Mouse (Mus musculus): ENCODE data around the gene Grb10. TPM values are rescaled to one million over a fixed set of nuclear protein-coding genes. Genes with fewer than 3 reads are reported as not detected.

Gene Grb10
- polyA plus RNA-seq, 2 experiments: 43.2 to 91.5 TPM

DNA sequence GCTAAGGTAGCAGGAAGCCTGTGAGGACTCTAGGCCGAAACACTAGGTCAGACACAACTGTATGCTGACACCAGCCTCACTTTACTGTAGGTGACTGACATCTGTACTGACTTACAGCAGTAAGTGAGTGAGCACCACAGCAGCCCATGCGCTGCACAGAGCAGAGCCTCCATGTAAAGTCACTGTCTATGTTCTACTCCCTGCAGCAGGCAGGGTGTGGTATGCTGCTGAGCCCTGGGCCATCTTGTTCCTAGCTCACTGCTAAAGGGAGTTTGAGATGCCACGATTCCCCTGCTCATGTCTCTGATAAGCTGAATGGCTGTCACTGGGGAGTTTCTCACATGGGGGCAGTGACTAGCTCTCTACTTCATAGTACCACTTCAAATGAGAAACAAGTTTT, 72.3 kb downstream of the Grb10 start:
- Histone ChIP-seq H3K36me3 (replicated peaks; ENCODE audit: control insufficient read depth, insufficient read depth, low read depth) (no peaks in the 10 kb centered on the region), H3K4me3 (ENCODE audit: insufficient read depth in 1 of 2, low read depth in 2 of 2, low read length in 2 of 2) (no peak overlapping the region), H3K27me3 (ENCODE audit: control insufficient read depth, insufficient read depth, low read length) (no peaks in the 10 kb centered on the region), H3K9me3 (ENCODE audit: control insufficient read depth, low read length) (no peaks in the 10 kb centered on the region), H3K9ac (replicated peaks) (no peak overlapping the region), H3K4me2 (ENCODE audit: low read depth) (no peak overlapping the region), H3K4me1 (replicated peaks; ENCODE audit: control insufficient read depth in 2 of 2, insufficient read depth in 2 of 2, low read length in 1 of 2) (peaks cover 44 to 50% of the 10 kb centered on the region in 2 experiments), H3K27ac (no peak overlapping the region; the same call in none of the 2 replicates)
- peak in 2 of 3 experiments; percentile 17 to 30 for DNase-seq (ENCODE audit: low read depth in 3 of 3, low spot score in 3 of 3)
- TF ChIP-seq EP300 (IDR thresholded peaks at IDR 0.05; ENCODE audit: low read depth) (no peak), CTCF (IDR thresholded peaks at IDR 0.05; ENCODE audit: low read depth) (no peak)
- peak; percentile 49 for ATAC-seq (ENCODE audit: insufficient read depth)
- 50% methylated on average over 3 of the region's 3 CpGs for WGBS (ENCODE audit: insufficient replicate concordance)

DNA sequence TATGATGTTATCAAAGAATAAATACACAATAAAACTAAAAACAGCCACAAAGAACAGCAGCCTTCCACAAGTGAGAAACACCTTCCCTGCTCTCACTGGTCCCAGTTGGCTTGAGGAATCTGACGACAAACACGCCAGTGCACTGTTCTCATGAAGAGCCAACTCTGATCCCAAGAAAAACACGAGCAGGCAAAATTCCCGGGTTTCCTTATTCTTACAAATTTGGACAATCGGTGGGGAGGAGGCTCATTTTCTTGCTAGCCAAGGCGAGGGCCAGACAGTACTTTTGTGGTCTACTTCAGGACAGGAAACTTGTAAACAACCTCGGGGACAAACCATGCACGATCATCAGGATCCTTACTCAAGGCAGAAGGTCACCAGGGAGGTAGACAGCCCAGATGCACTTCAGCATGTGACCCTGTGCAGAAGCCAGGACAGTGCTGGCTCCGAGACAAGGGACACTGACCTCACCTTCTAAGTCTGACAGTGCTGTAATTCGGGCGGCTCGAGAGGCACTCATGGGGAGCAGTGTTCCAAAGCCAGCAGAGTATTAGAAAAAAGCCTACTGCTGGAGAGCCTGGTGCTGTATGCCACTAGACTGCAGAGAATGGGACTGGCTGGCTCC, 72.9 kb downstream of the Grb10 start:
- H3K4me1 ChIP-seq (replicated peaks; ENCODE audit: control insufficient read depth in 2 of 2, insufficient read depth in 2 of 2, low read length in 1 of 2): peaks cover 44 to 55% of the 10 kb centered on the region in 2 experiments
- no peaks in the 10 kb centered on the region for H3K9me3 ChIP-seq (ENCODE audit: control insufficient read depth, low read length)
- H3K4me2 ChIP-seq (ENCODE audit: low read depth): no peak overlapping the region
- no peaks in the 10 kb centered on the region for H3K36me3 ChIP-seq (replicated peaks; ENCODE audit: control insufficient read depth, insufficient read depth, low read depth)
- no peak overlapping the region for H3K9ac ChIP-seq (replicated peaks)
- no peak overlapping the region for H3K4me3 ChIP-seq (ENCODE audit: insufficient read depth in 1 of 2, low read depth in 2 of 2, low read length in 2 of 2)
- H3K27me3 ChIP-seq (ENCODE audit: control insufficient read depth, insufficient read depth, low read length): no peaks in the 10 kb centered on the region
- ATAC-seq (ENCODE audit: insufficient read depth) (no peak), DNase-seq (ENCODE audit: low read depth in 3 of 3, low spot score in 3 of 3) (no peak)
- TF ChIP-seq CTCF (IDR thresholded peaks at IDR 0.05; ENCODE audit: low read depth) (no peak), EP300 (IDR thresholded peaks at IDR 0.05; ENCODE audit: low read depth) (no peak)
- WGBS (ENCODE audit: insufficient replicate concordance): 74% methylated on average over 12 of the region's 12 CpGs
- H3K27ac ChIP-seq: no peak overlapping the region; the same call in 1 of the 2 replicates

DNA sequence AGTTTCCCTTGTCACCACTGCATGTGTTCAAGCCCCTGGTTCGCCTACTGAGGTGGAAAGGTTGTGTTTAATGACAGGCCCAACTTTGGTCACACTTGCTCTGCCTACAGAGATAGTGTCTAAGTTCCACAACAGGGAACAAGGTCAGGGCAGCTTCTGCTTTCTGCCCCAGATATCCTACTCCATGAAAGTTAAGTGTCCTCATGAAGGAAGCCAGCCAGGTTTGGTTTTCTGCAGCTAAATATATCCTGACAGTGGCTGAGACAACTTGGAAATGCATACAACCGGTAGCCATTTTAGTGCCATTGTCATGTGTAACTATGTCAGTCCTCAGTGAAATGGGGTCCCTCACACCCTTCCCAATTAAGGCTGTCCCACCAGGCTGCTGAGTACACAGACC, 73.8 kb downstream of the Grb10 start:
- no peak for DNase-seq (ENCODE audit: low read depth in 3 of 3, low spot score in 3 of 3)

DNA sequence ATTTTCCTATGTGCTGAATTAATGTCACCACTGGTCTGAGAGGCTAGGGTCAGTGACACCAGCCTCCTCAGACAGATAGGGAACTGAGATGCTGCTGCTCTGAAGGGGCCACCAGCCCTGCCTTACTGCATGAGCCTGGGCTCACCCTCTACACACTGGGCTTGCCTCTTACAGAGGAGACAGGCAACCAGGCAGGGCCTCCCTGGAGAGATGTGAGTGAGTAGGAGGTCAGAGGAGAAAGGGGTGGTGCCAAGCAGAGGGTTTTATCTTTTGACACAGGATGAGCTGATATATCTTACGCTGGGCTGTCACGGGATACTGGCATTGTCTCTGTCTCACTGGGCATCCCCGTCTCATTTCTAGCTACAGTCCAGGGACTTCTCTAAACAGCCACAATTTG, 74.9 kb downstream of the Grb10 start:
- 1% methylated on average over 3 of the region's 3 CpGs for WGBS (ENCODE audit: insufficient replicate concordance)
- H3K27me3 ChIP-seq (ENCODE audit: control insufficient read depth, insufficient read depth, low read length): no peaks in the 10 kb centered on the region
- peak; percentile 56 to 64 (median 61) for DNase-seq (ENCODE audit: low read depth in 3 of 3, low spot score in 3 of 3)
- H3K9ac ChIP-seq (replicated peaks): peak overlapping the region; percentile 45
- H3K27ac ChIP-seq: peak overlapping the region; percentile 49
- H3K4me3 ChIP-seq (ENCODE audit: insufficient read depth in 1 of 2, low read depth in 2 of 2, low read length in 2 of 2): no peak overlapping the region
- H3K9me3 ChIP-seq (ENCODE audit: control insufficient read depth, low read length): no peaks in the 10 kb centered on the region
- TF ChIP-seq CTCF (IDR thresholded peaks at IDR 0.05; ENCODE audit: low read depth) (no peak), EP300 (IDR thresholded peaks at IDR 0.05; ENCODE audit: low read depth) (peak; percentile 62; the same call in 1 of the 2 replicates)
- peak; percentile 82 for ATAC-seq (ENCODE audit: insufficient read depth)
- peak overlapping the region; percentile 49 for H3K4me2 ChIP-seq (ENCODE audit: low read depth)
- H3K36me3 ChIP-seq (replicated peaks; ENCODE audit: control insufficient read depth, insufficient read depth, low read depth): no peaks in the 10 kb centered on the region
- peaks cover 44 to 55% of the 10 kb centered on the region in 2 experiments for H3K4me1 ChIP-seq (replicated peaks; ENCODE audit: control insufficient read depth in 2 of 2, insufficient read depth in 2 of 2, low read length in 1 of 2)

More for the DNA sequence above, 73.8 kb downstream of the Grb10 start:
- no peak for ATAC-seq (ENCODE audit: insufficient read depth)
- H3K9me3 ChIP-seq (ENCODE audit: control insufficient read depth, low read length): no peaks in the 10 kb centered on the region
- no peak overlapping the region for H3K4me3 ChIP-seq (ENCODE audit: insufficient read depth in 1 of 2, low read depth in 2 of 2, low read length in 2 of 2)
- H3K4me1 ChIP-seq (replicated peaks; ENCODE audit: control insufficient read depth in 2 of 2, insufficient read depth in 2 of 2, low read length in 1 of 2): peaks cover 44 to 55% of the 10 kb centered on the region in 2 experiments
- H3K27ac ChIP-seq: no peak overlapping the region; the same call in 1 of the 2 replicates
- H3K4me2 ChIP-seq (ENCODE audit: low read depth): no peak overlapping the region
- H3K36me3 ChIP-seq (replicated peaks; ENCODE audit: control insufficient read depth, insufficient read depth, low read depth): no peaks in the 10 kb centered on the region
- 79% methylated on average over 2 of the region's 2 CpGs for WGBS (ENCODE audit: insufficient replicate concordance)
- no peak overlapping the region for H3K9ac ChIP-seq (replicated peaks)
- H3K27me3 ChIP-seq (ENCODE audit: control insufficient read depth, insufficient read depth, low read length): no peaks in the 10 kb centered on the region
- TF ChIP-seq EP300 (IDR thresholded peaks at IDR 0.05; ENCODE audit: low read depth): no peak
- TF ChIP-seq CTCF (IDR thresholded peaks at IDR 0.05; ENCODE audit: low read depth): no peak

- no peaks in the 10 kb centered on the region for H3K36me3 ChIP-seq (replicated peaks; ENCODE audit: control insufficient read depth, insufficient read depth, low read depth)
- H3K9me3 ChIP-seq (ENCODE audit: control insufficient read depth, low read length): no peaks in the 10 kb centered on the region
- H3K4me3 ChIP-seq (ENCODE audit: insufficient read depth in 1 of 2, low read depth in 2 of 2, low read length in 2 of 2): no peak overlapping the region
- peaks cover 44 to 55% of the 10 kb centered on the region in 2 experiments for H3K4me1 ChIP-seq (replicated peaks; ENCODE audit: control insufficient read depth in 2 of 2, insufficient read depth in 2 of 2, low read length in 1 of 2)
- H3K9ac ChIP-seq (replicated peaks): peak overlapping the region; percentile 45
- WGBS (ENCODE audit: insufficient replicate concordance): 72% methylated on average over 2 of the region's 2 CpGs
- no peak for DNase-seq (ENCODE audit: low read depth in 3 of 3, low spot score in 3 of 3)
- H3K27ac ChIP-seq: peak overlapping the region; percentile 49; the same call in 1 of the 2 replicates
- TF ChIP-seq EP300 (IDR thresholded peaks at IDR 0.05; ENCODE audit: low read depth) (no peak), CTCF (IDR thresholded peaks at IDR 0.05; ENCODE audit: low read depth) (no peak)
- peak overlapping the region; percentile 49 for H3K4me2 ChIP-seq (ENCODE audit: low read depth)
- H3K27me3 ChIP-seq (ENCODE audit: control insufficient read depth, insufficient read depth, low read length): no peaks in the 10 kb centered on the region
- ATAC-seq (ENCODE audit: insufficient read depth): no peak
These were observed 75.4 kb downstream of the Grb10 start for GRCm38 (mm10) chr11:11963065-11963464.
